Mouse (Mus musculus) gastrocnemius, adult 2 months (tissue): ENCODE data around the gene Riox1. TPM values are rescaled to one million over a fixed set of nuclear protein-coding genes. Genes with fewer than 3 reads are reported as not detected.
"Not testable (repeated sequence)": the region's sequence is repeated elsewhere in the genome, so short reads cannot be mapped to it uniquely, and the experiment has no call there.

Source experiments
- DNase-seq: peaks from one replicate; pipeline ENCODE4 v3.0.0; 2022
- H3K27ac ChIP-seq: fragments of 200-600 bp; 2 replicates; pipeline ENCODE4 v1.8.1; 2022; ENCODE audit warnings: mild to moderate bottlenecking
- H3K4me3 ChIP-seq: fragments of 200-600 bp; 2 replicates; pipeline ENCODE4 v1.8.1; 2022; ENCODE audit warnings: mild to moderate bottlenecking, moderate library complexity
- CTCF ChIP-seq: fragments of 200-600 bp; IDR thresholded peaks from 2 replicates; pipeline ENCODE4 v1.8.1; 2022; ENCODE audit warnings: antibody characterized with exemption, mild to moderate bottlenecking, moderate library complexity
- intact Hi-C: fragments of 180-260 bp; cut with DNase I; formaldehyde crosslinking; loops from one replicate; pipeline ENCODE4 v1.15.1; 2025
- total RNA-seq, 2 experiments: library from RNA; stranded (reverse); gene quantifications; 2 replicates each; pipeline ENCODE4 v1.2.3; 2021

Gene Riox1
- total RNA-seq, 2 experiments from 2014 or later: 3.3 to 4.2 TPM

DNA sequence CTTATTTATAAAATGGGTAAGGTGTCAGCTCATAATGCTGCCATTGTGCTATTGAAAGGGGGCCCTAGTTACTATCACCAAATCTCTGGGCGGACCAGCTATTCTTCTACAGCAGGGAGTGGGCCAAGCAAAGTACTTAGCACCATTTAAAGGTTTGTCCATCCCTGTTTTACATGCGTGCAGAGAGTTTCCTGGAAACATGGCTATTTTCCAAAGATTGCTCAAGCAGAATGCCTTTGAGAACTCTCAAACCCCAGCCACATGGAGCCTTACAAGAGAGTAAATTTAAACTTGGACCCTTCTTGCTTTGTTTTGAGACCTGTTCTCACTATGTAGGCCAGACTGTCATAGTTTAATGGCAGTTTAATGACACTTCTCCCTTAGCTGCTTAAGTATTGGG, 24.3 kb upstream of the Riox1 start:
- TF ChIP-seq CTCF: no peak
- Histone ChIP-seq H3K27ac (peak overlapping the region; percentile 31; the same call in 1 of the 2 replicates), H3K4me3 (no peak overlapping the region)
- no peak for DNase-seq
- intact Hi-C loops: loop anchor here (10.0 kb wide), 1 partner anchor 201 kb away; no protein-coding TSS in a partner anchor

DNA sequence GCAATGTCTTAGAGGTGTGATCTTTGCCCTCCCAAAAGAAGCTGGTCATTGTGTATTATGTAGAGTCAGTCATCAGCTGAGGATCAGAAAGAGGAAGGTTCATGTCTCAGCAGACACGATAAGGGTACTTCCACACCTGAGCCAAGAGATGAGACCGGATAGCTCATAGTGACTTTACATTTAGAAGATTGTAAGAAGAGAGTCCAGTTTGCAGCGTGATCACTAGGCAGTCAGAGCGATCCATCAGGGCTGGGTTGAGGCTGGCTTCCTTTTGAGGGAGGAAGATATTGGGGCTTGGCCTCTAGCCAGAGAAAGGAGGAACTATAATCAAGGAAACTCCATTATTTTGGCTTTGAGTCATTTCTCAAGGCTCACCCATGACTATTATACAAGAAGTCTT, 22.7 kb upstream of the Riox1 start:
- no peak for TF ChIP-seq CTCF
- peak overlapping the region; percentile 43; the same call in 1 of the 2 replicates for H3K27ac ChIP-seq
- no peak for DNase-seq
- intact Hi-C loops: loop anchor here (10.0 kb wide), 1 partner anchor 203 kb away; no protein-coding TSS in a partner anchor
- H3K4me3 ChIP-seq: no peak overlapping the region

DNA sequence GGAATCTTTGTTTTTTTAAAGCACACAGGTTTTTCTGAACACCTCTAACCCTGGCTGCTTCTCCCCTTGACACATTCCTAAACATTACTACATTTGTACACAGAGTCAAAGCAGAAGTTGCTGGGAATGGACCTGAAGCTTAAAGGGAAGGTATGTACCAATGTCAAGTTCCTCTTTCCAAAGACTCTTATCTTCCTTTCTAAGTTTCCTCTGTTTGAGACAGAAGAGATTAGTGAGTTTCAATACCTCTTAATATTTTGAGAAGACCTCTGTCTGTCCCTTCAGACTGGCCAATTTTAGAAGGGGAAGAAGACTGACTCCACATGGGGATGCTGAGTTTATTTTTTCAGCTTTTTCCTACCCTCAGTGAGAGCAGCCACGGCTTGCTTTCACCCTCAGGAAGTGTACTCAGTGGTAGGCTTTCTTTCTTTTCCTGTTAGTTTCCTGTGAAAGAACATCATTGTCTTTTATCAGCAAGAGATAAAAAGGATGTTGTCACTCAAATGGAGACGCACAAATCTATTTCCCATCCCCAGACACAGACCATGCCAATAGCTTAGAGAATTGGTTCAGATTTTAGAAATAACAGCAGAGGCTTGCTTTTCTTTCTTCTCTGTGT, 21.1 kb upstream of the Riox1 start:
- intact Hi-C loops: loop anchor here (10.0 kb wide), 1 partner anchor 204 kb away; no protein-coding TSS in a partner anchor
- Histone ChIP-seq H3K4me3 (no peak overlapping the region), H3K27ac (no peak overlapping the region; the same call in 1 of the 2 replicates)
- no peak for TF ChIP-seq CTCF
- no peak for DNase-seq

DNA sequence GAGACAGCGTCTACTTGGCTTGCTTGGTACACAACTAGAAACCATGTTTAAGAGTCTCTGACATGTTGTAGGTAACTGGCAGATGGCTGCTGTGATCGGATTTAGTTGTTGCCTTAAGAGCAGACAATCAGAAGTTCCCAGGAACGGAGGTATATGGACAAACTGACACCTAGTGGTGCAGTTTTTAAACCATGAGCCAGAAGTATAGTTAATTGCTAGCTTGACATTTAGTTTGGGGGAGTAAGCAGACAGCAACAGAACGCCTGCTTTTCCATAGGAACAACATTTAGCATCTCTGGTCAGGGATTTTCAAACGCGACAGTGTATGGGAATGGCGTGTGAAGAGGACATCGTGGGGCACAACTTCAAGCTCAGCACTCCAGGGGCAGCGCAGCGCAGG, 12.8 kb upstream of the Riox1 start:
- intact Hi-C loops: no loop called here
- DNase-seq: no peak
- no peak overlapping the region for H3K4me3 ChIP-seq
- no peak overlapping the region for H3K27ac ChIP-seq
- TF ChIP-seq CTCF: 0 out of 2 replicates have a peak, but pooled peaks have one; percentile 19

DNA sequence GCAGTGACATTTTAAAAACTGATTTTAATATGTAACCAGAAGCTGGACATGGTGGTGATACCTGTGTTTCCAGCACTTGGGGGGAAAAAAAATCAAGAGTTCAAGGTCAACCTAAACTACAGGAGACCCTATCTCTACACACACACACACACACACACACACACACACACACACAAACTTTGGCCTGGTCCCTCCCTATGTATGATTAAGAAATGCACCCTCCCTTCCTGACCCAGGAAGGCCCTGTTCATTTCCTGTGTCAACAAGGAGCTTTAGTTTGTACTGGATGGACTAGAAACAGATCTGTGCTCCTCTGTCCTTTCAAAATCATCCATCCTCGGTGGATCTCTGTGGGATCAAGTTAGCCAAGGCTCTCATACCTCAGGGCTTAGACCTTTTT, 11.8 kb upstream of the Riox1 start:
- H3K4me3 ChIP-seq, DNase-seq, intact Hi-C loops, H3K27ac ChIP-seq: not testable (repeated sequence)

DNA sequence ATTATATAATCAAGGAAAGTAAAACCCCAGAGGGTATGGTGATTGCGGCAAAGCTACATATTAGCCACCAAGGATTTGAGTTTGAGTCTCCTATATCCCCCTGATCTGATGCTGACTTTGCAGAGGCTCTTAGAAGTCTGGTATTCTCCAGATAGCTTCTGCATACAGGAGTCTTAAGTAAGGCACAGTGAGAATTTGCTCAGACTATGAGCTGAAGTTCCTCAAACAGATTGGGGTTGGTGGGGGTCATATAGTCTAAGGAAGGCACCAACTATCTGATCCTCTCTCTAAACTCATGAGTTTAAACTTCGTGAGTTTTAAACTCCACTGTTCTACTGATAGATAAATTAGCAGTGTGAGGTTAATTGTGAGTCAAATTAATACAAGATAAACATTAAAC, 11.1 kb upstream of the Riox1 start:
- no peak for TF ChIP-seq CTCF
- no peak overlapping the region for H3K4me3 ChIP-seq
- DNase-seq: no peak
- no peak overlapping the region; the same call in 1 of the 2 replicates for H3K27ac ChIP-seq
- intact Hi-C loops: no loop called here

DNA sequence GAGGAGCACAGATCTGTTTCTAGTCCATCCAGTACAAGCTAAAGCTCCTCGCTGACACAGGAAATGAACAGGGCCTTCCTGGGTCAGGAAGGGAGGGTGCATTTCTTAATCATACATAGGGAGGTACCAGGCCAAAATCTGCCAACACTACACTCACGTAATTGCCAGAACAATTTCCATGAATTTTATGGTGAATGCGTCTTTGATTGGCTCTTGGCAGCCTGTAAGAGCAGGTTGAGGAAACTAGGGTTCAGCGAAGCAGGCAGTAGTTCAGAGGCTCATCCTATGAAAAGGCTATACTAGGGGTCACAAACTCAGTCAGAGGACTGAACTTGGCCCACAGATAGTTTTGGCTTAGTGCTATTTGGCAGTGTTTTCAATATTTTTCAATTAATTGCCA, 10.4 kb upstream of the Riox1 start:
- no peak for TF ChIP-seq CTCF
- no peak for DNase-seq
- peak overlapping the region; percentile 56; the same call in 1 of the 2 replicates for H3K27ac ChIP-seq
- H3K4me3 ChIP-seq: no peak overlapping the region
- intact Hi-C loops: no loop called here

DNA sequence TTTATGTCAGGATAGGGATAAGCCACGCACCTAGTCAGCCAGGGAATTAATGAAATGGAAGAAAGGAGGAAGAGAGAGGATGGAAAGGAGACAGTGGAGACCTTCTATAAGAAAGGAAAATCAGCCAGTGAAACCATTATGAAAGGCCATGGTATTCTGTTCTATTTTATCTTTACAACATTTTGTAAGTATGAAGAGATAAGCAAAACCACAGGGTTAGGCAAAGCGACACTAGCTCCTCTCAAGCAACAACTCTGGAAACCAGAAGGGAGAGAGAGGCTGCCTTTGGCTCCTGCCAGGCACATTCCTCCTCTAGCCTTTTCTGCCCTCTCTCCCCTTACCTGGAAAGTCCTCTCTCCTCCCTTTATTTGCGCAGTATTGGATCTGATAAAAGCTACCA, 8.5 kb upstream of the Riox1 start:
- no peak for DNase-seq
- H3K4me3 ChIP-seq: no peak overlapping the region
- intact Hi-C loops: no loop called here
- TF ChIP-seq CTCF: no peak
- H3K27ac ChIP-seq: no peak overlapping the region

DNA sequence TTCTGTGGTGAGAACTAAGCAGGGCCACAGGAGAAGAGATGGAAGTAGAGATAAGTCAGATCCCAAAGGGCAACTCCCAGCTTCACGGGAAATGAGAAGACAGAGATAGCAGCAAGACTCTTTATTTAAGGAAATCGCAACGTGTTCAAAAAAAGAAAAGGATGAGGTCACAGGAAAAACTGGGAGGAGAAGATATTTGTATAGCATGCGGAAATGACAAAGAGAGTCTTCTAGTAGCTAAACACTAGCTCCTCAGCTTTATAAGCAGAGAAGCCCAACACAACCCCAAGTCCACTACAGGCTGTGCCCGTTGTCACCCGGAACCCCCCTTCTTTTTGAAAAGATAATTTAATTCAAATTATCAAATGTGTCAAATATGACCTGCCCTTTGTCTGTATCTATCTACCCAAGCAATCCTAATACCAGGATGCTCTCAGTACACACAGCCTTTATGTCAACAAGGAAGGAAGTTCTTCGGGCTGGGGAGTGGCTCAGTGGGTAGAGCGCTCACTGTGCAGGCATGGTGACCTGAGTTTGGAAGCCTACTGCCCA, 3.1 kb upstream of the Riox1 start:
- intact Hi-C loops: no loop called here
- DNase-seq: no peak
- TF ChIP-seq CTCF: no peak
- H3K4me3 ChIP-seq: no peak overlapping the region
- H3K27ac ChIP-seq: peak overlapping the region; percentile 12

DNA sequence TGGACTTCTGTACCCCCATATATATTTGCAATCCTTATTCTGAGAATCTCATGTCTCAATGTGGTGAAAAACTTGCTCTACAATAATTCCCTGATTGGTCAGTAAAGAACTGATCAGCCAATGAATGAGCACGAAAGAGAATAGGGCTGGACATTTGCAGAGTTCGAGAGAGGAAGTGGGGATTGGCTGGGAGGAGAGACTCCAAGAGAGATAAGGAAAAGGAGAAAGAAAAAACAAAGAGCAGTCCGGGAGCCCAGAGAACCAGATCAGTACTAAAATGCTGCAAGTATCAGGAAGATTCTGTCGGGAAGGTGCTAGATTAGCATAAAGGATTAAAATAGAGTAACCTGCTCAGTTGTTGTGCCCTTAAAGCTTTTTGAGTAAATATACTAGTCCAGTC, 1.4 kb upstream of the Riox1 start:
- H3K4me3 ChIP-seq: no peak overlapping the region
- no peak for DNase-seq
- no peak for TF ChIP-seq CTCF
- intact Hi-C loops: no loop called here
- H3K27ac ChIP-seq: no peak overlapping the region

DNA sequence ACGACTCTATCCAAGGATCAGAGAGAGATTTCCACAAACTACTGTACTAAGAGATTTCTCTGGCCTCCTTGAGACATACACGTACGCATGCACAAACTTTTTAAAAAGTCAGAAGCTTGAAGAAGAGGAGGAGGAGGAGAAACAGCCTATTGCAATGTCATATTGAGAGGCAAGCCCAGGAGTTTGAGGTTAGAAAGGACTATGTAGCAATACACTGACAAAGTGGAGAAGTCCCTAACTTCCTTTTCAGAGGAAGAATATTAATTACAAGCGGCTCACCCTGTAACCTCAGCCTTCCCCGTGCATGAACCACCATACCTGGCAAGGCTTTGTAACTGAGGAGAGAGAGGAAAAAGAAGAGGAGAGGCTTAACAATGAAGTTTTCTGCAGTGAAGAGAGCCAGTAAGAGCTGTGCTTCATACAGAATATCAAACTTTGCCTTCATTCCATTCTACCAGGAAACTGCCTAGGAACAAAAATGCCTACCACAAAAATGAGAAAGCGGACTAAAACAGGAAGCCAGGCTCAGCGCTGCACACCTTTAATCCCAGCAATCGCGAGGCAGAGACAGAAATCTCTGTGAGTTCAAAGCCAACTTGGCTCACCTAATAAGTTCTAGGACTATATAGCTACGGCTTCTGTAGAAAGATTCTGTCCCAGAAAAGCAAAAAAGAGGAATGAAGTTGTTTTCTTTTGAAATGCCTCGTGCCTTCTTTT, 474 bp upstream of the Riox1 start:
- no peak for TF ChIP-seq CTCF
- no peak for DNase-seq
- peak overlapping the region; percentile 93 for H3K27ac ChIP-seq
- intact Hi-C loops: loop anchor here (2.0 kb wide), 1 partner anchor 27 kb away; no protein-coding TSS in a partner anchor
- H3K4me3 ChIP-seq: peak overlapping the region; percentile 97

DNA sequence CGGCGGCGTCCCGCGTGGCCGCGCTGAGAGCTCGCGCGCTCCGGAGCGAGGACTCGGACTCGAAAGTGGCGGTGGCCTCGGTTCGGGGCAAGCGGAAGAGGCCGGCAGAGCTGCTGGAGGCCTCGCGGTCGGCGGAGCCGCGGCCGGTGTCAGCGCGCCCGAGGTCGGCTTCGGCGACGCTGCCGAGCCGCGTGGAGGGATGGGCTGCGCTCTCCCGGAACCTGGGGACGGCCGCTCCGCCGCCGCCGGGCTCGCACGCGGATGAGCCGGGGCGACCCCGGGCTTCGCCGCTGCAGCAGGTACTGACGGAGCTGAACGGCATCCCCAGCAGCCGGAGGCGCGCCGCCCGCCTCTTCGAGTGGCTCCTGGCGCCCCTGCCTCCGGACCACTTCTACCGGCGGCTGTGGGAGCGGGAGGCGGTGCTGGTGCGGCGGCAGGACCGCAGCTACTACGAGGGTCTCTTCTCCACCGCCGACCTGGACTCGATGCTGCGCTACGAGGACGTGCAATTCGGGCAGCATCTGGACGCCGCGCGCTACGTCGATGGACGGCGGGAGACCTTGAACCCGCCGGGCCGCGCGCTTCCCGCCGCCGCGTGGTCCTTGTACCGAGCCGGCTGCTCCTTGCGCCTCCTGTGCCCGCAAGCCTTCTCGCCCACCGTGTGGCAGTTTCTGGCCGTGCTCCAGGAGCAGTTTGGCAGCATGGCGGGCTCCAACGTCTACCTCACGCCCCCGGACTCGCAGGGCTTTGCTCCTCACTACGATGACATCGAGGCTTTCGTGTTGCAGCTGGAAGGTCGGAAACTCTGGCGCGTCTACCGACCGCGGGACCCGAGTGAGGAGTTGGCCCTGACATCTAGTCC, 663 bp downstream of the Riox1 start:
- peak; percentile 46 for DNase-seq
- TF ChIP-seq CTCF: no peak
- intact Hi-C loops: loop anchor here (2.0 kb wide), 1 partner anchor 28 kb away; no protein-coding TSS in a partner anchor
- peak overlapping the region; percentile 93 for H3K27ac ChIP-seq
- peak overlapping the region; percentile 97 for H3K4me3 ChIP-seq
